Mouse (Mus musculus) heart, adult 2 months (tissue): Measurements from ENCODE around the gene Apol7a.

Experiments used
- CTCF ChIP-seq: fragments of 200-600 bp; IDR thresholded peaks from 2 replicates; pipeline ENCODE4 v1.8.1; 2022; ENCODE audit warnings: antibody characterized with exemption, mild to moderate bottlenecking, moderate library complexity
- POLR2A ChIP-seq: fragments of 200-500 bp; IDR thresholded peaks from 2 replicates; pipeline ENCODE4 v1.6.1; 2011; ENCODE audit warnings: mild to moderate bottlenecking, low read depth, low read length, control low read depth; ENCODE audit not compliant: insufficient read depth

- TF ChIP-seq POLR2A, result no peak
- no peak for TF ChIP-seq CTCF
Observed at GRCm38 (mm10) chr15:77354848-77355551, 43.9 kb downstream of the Apol7a start.
